Mouse (Mus musculus) lung, embryonic 16.5 days (tissue): ENCODE measurements around the gene Osgep. TPM values are rescaled to one million over a fixed set of nuclear protein-coding genes. Genes with fewer than 3 reads are reported as not detected.
"Not testable (repeated sequence)": the region's sequence is repeated elsewhere in the genome, so short reads cannot be mapped to it uniquely, and the experiment has no call there.

Experiments
- ATAC-seq: fragments of 200-750 bp; cut with Nextera tagmentation; 2 replicates; pipeline ENCODE4 v1.8.0; 2017; ENCODE audit warnings: low read depth, mild to moderate bottlenecking, moderate library complexity
- H3K27ac ChIP-seq: fragments of 300-500 bp; sonication (generic); 2 replicates; pipeline ENCODE4 v1.5.1; 2014; ENCODE audit warnings: mild to moderate bottlenecking, control low read depth, low read length
- H3K27me3 ChIP-seq: fragments of 300-500 bp; sonication (generic); 2 replicates; pipeline ENCODE4 v1.6.1; 2014; ENCODE audit warnings: low read depth, low read length, mixed read lengths; ENCODE audit not compliant: control insufficient read depth, insufficient read depth
- H3K36me3 ChIP-seq: fragments of 300-500 bp; sonication (generic); 2 replicates; pipeline ENCODE4 v1.6.1; 2014; ENCODE audit warnings: low read length; ENCODE audit not compliant: control insufficient read depth, insufficient read depth
- H3K4me1 ChIP-seq: fragments of 300-500 bp; sonication (generic); replicated peaks from 2 replicates; pipeline ENCODE4 v1.6.1; 2014; ENCODE audit warnings: low read length, mixed read lengths; ENCODE audit not compliant: control insufficient read depth, insufficient read depth
- H3K4me2 ChIP-seq: fragments of 300-500 bp; sonication (generic); 2 replicates; pipeline ENCODE4 v1.6.1; 2014; ENCODE audit warnings: low read depth, low read length, control low read depth
- H3K4me3 ChIP-seq: fragments of 300-500 bp; sonication (generic); 2 replicates; pipeline ENCODE4 v1.5.1; 2014; ENCODE audit warnings: mild to moderate bottlenecking, low read length, control low read depth
- H3K9ac ChIP-seq: fragments of 300-500 bp; sonication (generic); 2 replicates; pipeline ENCODE4 v1.6.1; 2014; ENCODE audit warnings: low read length, control low read depth
- H3K9me3 ChIP-seq: fragments of 300-500 bp; sonication (generic); 2 replicates; pipeline ENCODE4 v1.6.1; 2016; ENCODE audit warnings: low read length; ENCODE audit not compliant: control insufficient read depth
- WGBS: fragments of 180-500 bp; shearing (Covaris S2); extraction: QIAGEN DNeasy Blood & Tissue Kit; methylation state at CpG from one replicate; pipeline ENCODE4 v1.1.7; 2014; 5-methylcytosine and 5-hydroxymethylcytosine counted together
- polyA plus RNA-seq: library from polyadenylated mRNA; unstranded; fragments of >200 nt; fragmentation: Nextera tagmentation; extraction: Ambion mirVana; gene quantifications from 2 replicates; pipeline ENCODE4 v1.2.1, GENCODE M21; 2015

Osgep gene
- polyA plus RNA-seq, 1 experiment from 2014 or later: 153 TPM

DNA sequence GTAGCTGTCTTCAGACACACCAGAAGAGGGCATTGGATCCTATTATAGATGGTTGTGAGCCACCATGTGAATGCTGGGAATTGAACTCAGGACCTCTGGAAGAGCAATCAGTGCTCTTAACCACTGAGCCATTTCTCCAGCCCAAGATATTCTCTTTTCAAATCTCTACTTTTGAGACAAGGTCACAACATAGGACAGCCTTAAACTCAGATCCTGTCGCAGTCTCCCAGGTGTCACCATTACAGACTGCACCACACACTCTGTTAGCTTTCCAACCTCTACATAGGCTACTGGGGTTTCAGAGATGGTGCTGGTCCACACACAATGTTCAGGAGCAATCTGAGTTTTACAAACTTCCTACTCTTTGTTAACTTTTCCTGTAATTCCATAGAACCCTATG, 1.3 kb downstream of the Osgep start:
- not testable (repeated sequence) for H3K27me3 ChIP-seq, H3K27ac ChIP-seq, H3K9me3 ChIP-seq, ATAC-seq
- peak overlapping the region; percentile 89 for H3K4me2 ChIP-seq
- H3K4me3 ChIP-seq: peak overlapping the region; percentile 88
- H3K4me1 ChIP-seq: peaks cover 12% of the 10 kb centered on the region
- peaks cover 13% of the 10 kb centered on the region for H3K36me3 ChIP-seq
- peak overlapping the region; percentile 85 for H3K9ac ChIP-seq
- WGBS: 71% methylated on average over 1 of the region's 1 CpGs

DNA sequence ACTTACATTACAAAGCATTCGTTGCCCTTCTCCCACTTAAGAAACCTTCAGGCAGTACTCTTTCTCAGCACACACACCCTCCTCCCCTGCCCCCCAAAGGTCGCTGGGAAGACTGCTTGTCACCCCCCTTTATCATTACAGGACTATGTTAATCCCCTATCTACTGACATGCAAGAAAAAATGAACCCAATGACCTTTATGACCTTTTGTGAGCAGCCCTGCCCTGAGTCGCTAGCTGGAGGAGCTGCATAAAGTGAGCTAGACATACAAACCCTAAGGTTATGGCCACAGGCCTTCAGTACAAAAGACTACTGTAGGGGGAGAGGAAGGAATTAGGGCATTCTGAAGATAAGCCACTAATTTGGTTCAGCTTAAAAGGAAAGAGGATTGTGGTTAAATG, 13.3 kb downstream of the Osgep start:
- H3K27me3 ChIP-seq: no peaks in the 10 kb centered on the region
- WGBS: 45% methylated on average over 3 of the region's 3 CpGs

DNA sequence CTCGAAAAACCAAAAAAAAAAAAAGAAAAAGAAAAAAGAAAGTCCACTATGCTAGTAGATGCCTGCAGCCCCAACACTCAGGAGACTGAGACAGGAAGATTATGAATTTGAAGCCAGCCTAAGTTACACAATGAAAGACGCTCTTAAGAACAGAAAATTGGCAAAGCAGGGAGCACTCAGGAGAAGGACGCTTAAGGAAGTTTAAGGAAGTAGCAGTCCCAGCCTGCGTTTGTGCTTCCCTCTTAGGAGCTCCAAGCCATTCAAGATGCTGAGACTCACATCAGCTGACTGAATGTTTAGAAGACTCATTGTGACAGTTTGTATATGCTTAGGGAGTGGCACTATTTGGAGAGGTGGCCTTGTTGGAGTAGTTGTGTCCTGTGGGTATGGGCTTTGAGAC, 16.6 kb downstream of the Osgep start:
- 46% methylated on average over 4 of the region's 4 CpGs for WGBS
- H3K9ac ChIP-seq: no peak overlapping the region
- no peak overlapping the region for H3K4me3 ChIP-seq
- no peaks in the 10 kb centered on the region for H3K27me3 ChIP-seq
- peaks cover 7% of the 10 kb centered on the region; the same call in 1 of the 2 replicates for H3K4me1 ChIP-seq
- no peaks in the 10 kb centered on the region for H3K9me3 ChIP-seq
- H3K27ac ChIP-seq: no peak overlapping the region
- H3K4me2 ChIP-seq: no peak overlapping the region
- ATAC-seq: no peak
- peaks cover 4% of the 10 kb centered on the region; the same call in 1 of the 2 replicates for H3K36me3 ChIP-seq

More for the DNA sequence above, 13.3 kb downstream of the Osgep start:
- Histone ChIP-seq H3K9ac (no peak overlapping the region), H3K27ac (no peak overlapping the region), H3K4me2 (no peak overlapping the region), H3K36me3 (peaks cover 24% of the 10 kb centered on the region), H3K4me3 (no peak overlapping the region), H3K9me3 (no peaks in the 10 kb centered on the region), H3K4me1 (no peaks in the 10 kb centered on the region)
- ATAC-seq: no peak

DNA sequence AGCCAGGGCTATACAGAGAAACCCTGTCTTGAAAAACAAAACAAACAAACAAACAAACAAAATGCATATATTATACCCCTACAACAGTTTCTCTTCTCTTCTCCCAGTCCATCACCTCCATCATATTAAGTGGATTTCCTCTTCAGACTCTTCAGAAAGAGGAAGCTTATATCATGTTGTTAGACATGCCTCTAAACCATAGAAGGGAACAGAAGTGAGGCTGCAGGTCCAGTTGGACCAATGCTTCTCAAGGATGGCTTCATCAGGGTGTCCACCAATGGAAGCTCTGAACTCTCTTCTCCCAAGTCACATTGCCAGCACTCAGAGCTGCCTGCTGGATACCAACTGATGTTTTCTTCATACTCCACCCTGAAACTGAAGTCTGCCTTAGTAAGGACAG, 19.4 kb downstream of the Osgep start:
- H3K9me3 ChIP-seq, H3K4me3 ChIP-seq, H3K9ac ChIP-seq, H3K27me3 ChIP-seq, H3K36me3 ChIP-seq, ATAC-seq, H3K27ac ChIP-seq, H3K4me2 ChIP-seq, H3K4me1 ChIP-seq: not testable (repeated sequence)

DNA sequence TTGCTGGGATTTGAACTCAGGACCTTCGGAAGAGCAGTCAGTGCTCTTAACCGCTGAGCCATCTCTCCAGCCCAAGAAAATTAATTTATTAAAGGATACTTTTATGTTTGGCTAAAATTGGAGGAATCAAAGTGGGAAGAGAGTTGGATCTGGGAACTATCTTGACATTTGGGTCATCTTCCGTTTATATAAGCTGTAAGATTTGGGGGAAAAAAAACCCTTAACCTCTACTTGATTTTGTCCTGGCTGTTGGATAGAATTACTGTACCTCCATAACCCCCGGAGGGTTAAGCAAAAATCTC, 19.9 kb downstream of the Osgep start:
- Histone ChIP-seq H3K27me3 (no peaks in the 10 kb centered on the region), H3K4me3 (no peak overlapping the region), H3K9ac (no peak overlapping the region), H3K9me3 (no peaks in the 10 kb centered on the region), H3K4me1 (peaks cover 7% of the 10 kb centered on the region; the same call in 1 of the 2 replicates), H3K36me3 (no peaks in the 10 kb centered on the region), H3K4me2 (no peak overlapping the region), H3K27ac (no peak overlapping the region)
- no peak for ATAC-seq
- WGBS: 85% methylated on average over 4 of the region's 4 CpGs

DNA sequence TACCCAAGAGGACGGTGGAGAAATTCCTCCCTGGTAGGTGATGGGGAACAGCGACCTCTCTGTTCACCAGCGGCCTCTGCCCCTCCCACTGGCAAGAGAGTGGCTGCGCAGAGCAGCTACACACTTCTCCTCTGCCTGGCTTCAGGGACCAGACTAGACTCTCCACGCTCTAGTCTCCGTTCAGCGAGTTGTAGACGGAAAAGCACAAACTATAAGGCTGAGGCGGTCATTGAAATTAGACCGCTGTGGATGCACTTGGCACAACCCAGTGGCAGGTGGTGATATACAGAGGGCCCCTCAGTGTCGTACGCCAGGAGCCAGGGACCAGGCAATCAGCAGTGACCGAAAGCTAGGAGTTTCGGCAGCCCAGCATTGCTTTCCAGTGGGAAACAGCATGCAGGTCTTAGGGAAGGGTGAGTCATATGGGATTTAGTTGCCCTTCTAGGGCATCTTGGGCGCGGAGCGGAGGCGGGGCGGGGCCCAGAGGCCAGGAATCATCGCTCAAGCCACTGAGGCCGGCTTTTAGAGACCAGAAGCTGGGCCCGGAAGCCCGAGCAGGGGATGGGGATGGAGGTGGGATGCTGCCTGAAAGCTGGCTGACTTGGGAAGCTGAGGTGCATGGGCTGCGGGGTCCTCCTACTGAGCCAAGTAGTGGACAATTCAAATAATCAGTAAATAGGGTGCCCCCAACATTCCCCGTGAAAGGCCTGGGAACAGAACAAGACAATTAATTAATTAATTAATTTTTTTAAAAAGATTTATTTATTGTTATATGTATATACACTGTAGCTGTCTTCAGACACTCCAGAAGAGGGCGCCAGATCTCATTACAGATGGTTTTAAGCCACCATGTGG, 20.5 kb downstream of the Osgep start:
- Histone ChIP-seq H3K36me3 (no peaks in the 10 kb centered on the region), H3K9ac (peak overlapping the region; percentile 62), H3K4me3 (peak overlapping the region; percentile 49), H3K4me2 (peak overlapping the region; percentile 80), H3K27me3 (no peaks in the 10 kb centered on the region), H3K9me3 (no peaks in the 10 kb centered on the region), H3K27ac (no peak overlapping the region), H3K4me1 (peaks cover 7% of the 10 kb centered on the region; the same call in 1 of the 2 replicates)
- peak; percentile 83 for ATAC-seq
- WGBS: 4% methylated on average over 26 of the region's 26 CpGs

DNA sequence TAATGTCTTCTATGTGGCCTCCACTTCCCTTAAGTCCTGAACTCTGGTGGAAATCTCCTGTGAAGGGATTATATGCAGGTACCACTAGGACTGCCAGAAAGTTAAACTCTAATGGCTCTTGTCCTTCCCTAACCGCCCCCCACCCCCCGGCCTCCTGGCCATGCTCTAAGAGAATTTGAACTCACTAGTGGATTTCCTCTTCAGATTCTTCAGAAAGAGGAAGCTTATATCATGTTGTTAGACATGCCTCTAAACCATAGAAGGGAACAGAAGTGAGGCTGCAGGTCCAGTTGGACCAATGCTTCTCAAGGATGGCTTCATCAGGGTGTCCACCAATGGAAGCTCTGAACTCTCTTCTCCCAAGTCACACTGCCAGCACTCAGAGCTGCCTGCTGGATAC, 26.7 kb downstream of the Osgep start:
- not testable (repeated sequence) for H3K4me2 ChIP-seq, H3K9me3 ChIP-seq, H3K36me3 ChIP-seq, H3K4me3 ChIP-seq, H3K27me3 ChIP-seq, ATAC-seq, H3K9ac ChIP-seq, H3K27ac ChIP-seq, H3K4me1 ChIP-seq
- 82% methylated on average over 2 of the region's 2 CpGs for WGBS

DNA sequence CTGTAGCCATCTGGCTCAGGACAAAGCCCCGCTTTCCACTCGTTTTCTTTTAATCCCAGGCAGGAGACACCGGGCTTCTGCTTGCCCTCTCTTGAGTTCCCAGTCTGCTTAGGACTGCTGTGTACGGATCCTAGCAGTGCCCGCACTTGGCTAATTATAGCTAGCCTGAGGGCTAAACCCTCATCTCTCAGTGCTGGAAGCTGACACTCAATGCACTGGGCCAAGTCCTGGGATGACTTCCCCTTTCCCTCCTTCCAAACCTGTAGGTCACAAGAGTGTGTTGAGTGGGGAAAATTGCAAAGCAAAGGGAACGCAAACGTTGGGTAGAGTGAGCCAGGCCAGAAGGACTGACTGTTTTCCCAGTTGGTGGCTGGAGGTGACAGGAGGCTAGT, 27.3 kb downstream of the Osgep start, which contains the start of gene Klhl33:
Gene Klhl33, minus strand, starts transcription at position 134 of the 392 bp plus-strand sequence.
- H3K4me3 ChIP-seq: peak within 1 kb of the TSS; percentile 51
- peaks cover 3% of the 10 kb centered on the region; the same call in 1 of the 2 replicates for H3K27me3 ChIP-seq
- no peaks in the 10 kb centered on the region for H3K9me3 ChIP-seq
- peaks cover 10% of the 10 kb centered on the region for H3K4me1 ChIP-seq
- H3K27ac ChIP-seq: peak within 1 kb of the TSS; percentile 65
- no peaks in the 10 kb centered on the region for H3K36me3 ChIP-seq
- peak within 1 kb of the TSS; percentile 90 for H3K4me2 ChIP-seq
- WGBS: 49% methylated on average over 7 of the region's 7 CpGs
- ATAC-seq: no peak
- H3K9ac ChIP-seq: peak within 1 kb of the TSS; percentile 70

DNA sequence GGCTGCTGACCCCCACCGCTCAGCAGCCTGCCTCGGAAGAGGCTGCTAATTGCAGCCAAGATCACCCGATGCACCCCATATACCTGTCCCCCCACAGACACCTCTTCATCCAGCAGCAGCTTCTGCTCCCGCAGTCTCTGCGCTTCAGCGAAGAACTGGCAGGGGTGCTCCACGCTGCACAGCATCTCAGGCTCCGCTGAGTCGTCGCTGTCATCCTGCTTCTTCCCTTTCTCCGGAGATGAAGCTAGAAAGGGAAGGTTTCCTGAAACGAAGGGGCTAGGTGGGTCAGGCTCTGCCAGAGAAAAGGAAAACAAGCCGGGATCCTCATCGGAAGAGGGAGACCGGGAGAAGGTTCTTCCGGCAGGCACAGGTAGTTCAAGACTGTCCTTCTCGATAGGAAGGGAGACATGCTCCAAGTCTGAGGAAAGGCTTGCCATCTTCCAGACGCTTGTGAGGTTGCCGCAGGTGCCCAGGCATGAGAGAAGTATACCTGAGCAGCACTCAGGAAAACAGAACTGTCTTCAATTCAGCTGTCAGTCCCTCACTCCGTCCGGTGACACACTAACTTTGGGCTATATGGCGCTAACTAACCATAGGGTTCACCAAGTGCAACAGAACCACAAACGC, 27.8 kb downstream of the Osgep start:
- H3K27ac ChIP-seq: peak overlapping the region; percentile 65
- WGBS: 14% methylated on average over 23 of the region's 23 CpGs
- H3K27me3 ChIP-seq: peaks cover 3% of the 10 kb centered on the region; the same call in 1 of the 2 replicates
- peak overlapping the region; percentile 51 for H3K4me3 ChIP-seq
- H3K36me3 ChIP-seq: no peaks in the 10 kb centered on the region
- peak overlapping the region; percentile 90 for H3K4me2 ChIP-seq
- H3K9ac ChIP-seq: peak overlapping the region; percentile 70
- peaks cover 10% of the 10 kb centered on the region for H3K4me1 ChIP-seq
- ATAC-seq: no peak; the same call in none of the 2 replicates
- no peaks in the 10 kb centered on the region for H3K9me3 ChIP-seq
